Mouse (Mus musculus) macrophage (primary cell): Measurements from ENCODE around the gene Gpx2. TPM values are rescaled to one million over a fixed set of nuclear protein-coding genes. Genes with fewer than 3 reads are reported as not detected.

Experiments used
- H3K27ac ChIP-seq: fragments of 350-480 bp; formaldehyde crosslinking; 2 replicates; pipeline ENCODE4 v1.9.0; 2021
- H3K36me3 ChIP-seq: fragments of 350-480 bp; formaldehyde crosslinking; 2 replicates; pipeline ENCODE4 v1.9.0; 2021; ENCODE audit errors: inconsistent target
- H3K4me3 ChIP-seq: fragments of 350-480 bp; formaldehyde crosslinking; 2 replicates; pipeline ENCODE4 v1.9.0; 2021; ENCODE audit errors: inconsistent target
- H3K79me2 ChIP-seq: fragments of 350-480 bp; formaldehyde crosslinking; 2 replicates; pipeline ENCODE4 v1.9.0; 2021; ENCODE audit errors: inconsistent target
- WGBS: methylation state at CpG from one replicate; pipeline ENCODE4 v1.1.7; 2026; ENCODE audit warnings: inconsistent platforms; ENCODE audit not compliant: missing documents; 5-methylcytosine and 5-hydroxymethylcytosine counted together
- polyA plus RNA-seq: library from polyadenylated mRNA; stranded (reverse); fragments of 250-400 nt; gene quantifications from 3 replicates; pipeline ENCODE4 v1.2.4, GENCODE M21; 2018; ENCODE audit warnings: inconsistent platforms

Gpx2 gene
- polyA plus RNA-seq, 1 experiment from 2014 or later: not detected

DNA sequence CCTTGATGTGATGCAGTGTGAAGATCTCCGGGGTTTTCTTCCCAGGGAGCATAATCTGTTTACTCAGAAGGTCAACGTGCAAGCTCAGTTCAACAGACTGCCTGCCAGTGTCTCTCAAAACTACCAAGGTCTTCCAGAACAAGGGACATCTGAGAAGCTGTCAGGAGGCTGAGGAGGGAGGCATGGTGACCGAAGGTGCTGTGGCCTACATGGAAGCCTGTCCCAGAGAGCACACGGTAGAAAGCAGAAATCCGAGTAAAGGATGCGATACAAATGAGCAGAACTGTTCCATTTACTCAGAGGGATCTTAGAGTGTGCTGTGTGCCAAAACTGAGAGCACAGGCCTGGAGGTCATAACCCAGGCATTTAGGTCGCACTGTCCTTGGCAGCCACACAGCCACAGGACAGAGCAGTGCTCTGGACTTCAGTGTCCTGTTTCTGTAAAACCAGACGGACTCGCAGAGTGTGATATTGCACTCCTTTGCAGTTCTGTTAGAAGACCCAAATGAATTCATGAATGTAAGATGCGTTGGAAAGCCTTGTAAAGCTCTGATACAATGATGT lies 11.2 kb downstream of the Gpx2 start:
- WGBS: 92% methylated on average over 10 of the region's 10 CpGs
- Histone ChIP-seq H3K79me2 (no peaks in the 10 kb centered on the region), H3K36me3 (no peaks in the 10 kb centered on the region), H3K4me3 (no peak overlapping the region), H3K27ac (no peak overlapping the region)

DNA sequence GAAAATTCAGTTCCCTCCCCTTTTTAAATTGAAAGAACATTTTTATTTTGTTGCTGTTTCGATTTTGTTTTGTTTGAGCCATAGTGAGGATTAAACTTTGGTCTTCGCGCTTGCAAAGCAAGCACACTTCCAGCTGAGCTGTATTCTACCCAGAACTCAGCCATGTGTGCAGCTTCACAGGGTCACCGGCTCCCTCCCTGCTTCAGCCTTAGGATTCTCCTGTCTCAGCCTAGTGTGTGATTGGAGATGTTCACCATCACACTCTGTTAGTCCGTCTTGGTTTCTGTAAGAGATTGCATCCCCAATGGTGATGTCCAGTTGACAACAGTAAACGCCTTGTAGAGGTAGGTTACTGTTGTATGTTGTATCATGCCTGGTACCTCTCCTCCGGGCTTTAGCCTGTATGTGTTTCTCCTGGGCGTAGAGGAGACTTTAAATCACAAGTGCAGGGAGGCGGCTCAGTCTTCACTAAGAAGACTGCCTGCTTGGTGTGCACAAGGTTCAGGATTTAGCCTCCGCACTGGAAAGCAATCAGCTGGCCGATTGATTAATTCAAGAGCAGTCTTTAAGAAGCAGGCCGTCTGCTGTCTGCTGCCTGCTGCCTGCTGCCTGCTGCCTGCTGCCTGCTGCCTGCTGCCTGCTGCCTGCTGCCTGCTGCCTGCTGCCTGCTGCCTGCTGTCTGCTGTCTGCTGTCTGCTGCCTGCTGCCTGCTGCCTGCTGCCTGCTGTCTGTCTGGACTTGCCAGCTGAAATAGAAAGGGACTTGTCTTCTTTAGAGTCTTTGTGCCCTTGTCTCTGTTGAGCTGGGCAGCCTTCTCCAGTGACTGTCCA lies 14.5 kb downstream of the Gpx2 start:
- Histone ChIP-seq H3K36me3 (no peaks in the 10 kb centered on the region), H3K4me3 (no peak overlapping the region), H3K27ac (no peak overlapping the region), H3K79me2 (no peaks in the 10 kb centered on the region)
- whole genome bisulfite sequencing: 95% methylated on average over 12 of the region's 12 CpGs

DNA sequence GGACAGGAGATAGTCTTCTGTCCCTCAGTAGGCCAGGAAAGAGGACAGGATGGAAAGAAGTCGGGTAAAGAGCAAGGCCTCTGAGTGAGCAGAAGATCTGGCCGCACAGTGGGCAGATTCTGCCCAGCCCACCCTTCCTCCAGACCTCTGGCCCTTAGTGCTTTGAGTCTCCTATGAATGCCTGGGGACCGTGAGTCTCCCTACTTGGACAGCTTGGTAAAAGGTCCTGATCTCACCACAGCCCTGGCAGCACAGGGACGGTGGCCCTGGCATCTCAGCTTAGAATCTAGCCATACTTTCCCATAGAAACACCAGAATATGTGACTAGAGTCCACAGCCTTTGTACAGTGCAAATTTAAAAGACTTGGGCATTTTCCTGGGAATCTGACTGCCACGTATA lies 15.4 kb downstream of the Gpx2 start:
- H3K36me3 ChIP-seq: no peaks in the 10 kb centered on the region
- H3K27ac ChIP-seq: no peak overlapping the region
- 90% methylated on average over 5 of the region's 5 CpGs for WGBS
- H3K4me3 ChIP-seq: no peak overlapping the region
- H3K79me2 ChIP-seq: no peaks in the 10 kb centered on the region

DNA sequence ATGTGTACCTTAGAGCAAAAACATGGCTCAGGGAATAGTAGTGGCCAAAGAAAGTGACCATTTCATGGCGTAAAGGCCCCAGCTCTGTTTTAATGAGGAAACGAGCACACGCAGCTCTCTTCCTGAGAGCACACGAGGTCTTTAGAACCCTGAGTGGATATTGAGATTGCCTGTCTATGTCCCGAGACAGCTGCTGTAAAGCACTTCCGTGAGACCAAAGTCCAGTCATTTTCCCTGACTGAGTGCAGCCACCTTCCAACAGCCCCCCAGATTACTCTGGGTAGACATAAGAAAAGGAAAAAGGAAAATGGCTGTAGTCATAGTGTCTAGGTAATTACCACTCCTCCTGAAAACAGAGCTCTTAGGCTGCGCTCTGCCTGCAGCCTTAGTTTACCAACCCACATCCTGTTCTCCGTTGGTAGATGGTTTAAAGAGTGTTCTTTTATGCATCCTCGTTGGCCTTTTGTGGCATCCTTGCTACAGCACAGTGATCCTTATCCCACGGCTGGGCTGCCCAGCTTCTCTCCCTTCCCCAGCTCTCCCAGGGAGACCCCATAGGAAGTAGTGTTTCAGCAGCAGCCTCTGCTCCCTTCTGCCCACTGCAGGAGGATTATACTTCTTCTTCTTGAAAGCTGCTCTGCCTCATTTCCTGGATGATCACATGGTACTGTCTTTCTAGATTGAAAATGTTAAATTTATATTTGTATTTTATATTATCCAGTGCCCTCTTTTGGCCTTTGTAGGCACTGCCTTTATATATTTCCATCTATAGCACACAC lies 16.9 kb downstream of the Gpx2 start:
- no peak overlapping the region for H3K4me3 ChIP-seq
- 87% methylated on average over 10 of the region's 10 CpGs for WGBS
- H3K36me3 ChIP-seq: no peaks in the 10 kb centered on the region
- H3K79me2 ChIP-seq: no peaks in the 10 kb centered on the region
- H3K27ac ChIP-seq: no peak overlapping the region

DNA sequence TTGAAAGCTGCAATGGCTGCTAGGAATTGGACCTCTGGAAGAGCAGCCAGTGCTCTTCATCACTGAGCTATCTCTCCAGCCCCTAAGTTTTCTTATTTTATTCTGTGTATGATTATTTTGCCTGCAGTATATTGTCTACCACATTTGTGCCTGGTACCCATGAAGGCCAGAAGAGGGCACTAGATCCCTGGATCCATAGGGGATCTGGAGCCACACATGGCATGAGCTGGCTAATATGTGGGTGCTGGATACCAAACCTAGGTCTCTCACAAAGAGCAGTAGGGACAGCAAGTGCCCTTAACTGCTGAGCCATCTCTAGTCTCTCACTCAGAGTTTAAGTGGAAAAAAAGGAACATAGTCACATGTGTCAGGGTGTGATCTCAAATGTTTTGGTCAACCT lies 17.5 kb downstream of the Gpx2 start:
- Histone ChIP-seq H3K4me3 (no peak overlapping the region), H3K36me3 (no peaks in the 10 kb centered on the region), H3K27ac (no peak overlapping the region), H3K79me2 (no peaks in the 10 kb centered on the region)

DNA sequence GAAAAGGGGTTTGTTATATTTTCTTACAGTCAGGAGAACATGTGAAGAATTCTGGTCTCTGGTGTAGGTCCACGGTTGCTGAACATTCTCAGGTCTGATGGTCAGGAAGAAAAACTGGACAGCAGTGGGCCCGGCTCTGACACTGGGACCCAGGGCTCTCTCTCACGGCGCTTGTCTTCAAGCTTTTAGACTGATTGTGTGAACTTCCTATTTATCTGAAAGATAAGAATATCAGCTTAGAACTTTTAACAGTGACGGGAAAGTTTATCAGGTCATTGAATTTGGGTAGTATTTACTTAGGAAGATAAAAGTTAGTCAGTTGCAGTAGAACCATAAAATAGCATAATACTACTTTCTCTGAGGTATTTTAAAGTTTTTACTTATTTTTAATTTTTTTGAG lies 18.5 kb downstream of the Gpx2 start:
- Histone ChIP-seq H3K79me2 (no peaks in the 10 kb centered on the region), H3K36me3 (no peaks in the 10 kb centered on the region), H3K4me3 (no peak overlapping the region), H3K27ac (no peak overlapping the region)
- 92% methylated on average over 5 of the region's 5 CpGs for WGBS

DNA sequence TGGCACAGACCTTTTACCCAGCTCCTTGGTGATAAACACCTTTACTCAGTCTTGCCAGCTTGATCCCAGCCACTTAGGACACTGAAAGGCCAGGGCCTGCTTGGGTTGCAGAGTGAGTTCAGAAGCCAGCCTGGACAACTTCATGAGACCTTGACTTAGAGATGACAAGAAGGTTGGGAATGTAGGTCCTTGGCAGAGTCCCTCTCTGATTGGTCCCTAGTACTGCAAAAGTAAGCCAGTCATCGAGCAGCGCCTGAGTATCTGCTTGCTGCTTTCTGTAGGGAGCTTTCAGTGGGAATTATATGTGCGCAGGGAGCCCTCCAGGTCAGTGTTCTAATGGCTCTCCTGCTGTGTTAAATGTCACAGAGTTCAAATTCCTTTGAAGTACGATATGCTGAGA lies 20.2 kb downstream of the Gpx2 start:
- Histone ChIP-seq H3K4me3 (no peak overlapping the region), H3K27ac (no peak overlapping the region), H3K79me2 (no peaks in the 10 kb centered on the region), H3K36me3 (no peaks in the 10 kb centered on the region)
- WGBS: 96% methylated on average over 4 of the region's 4 CpGs

DNA sequence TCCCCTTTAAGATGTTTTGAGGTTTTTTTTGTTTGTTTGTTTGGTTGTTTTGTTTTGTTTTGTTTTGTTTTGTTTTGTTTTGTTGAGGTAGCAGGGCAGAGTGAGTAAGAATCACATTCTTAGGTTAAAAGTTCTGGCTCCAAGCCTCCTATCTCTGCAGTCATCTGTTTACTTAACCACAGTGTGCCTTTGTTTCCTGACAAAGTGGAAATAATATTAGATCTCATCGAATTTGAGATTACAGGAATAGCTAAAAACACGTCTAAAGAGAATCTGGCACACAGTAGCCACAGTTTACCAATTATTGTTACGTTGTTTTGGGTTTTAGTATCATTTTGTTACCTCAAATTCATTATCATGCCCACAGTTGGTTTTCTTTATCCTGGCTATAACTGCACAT lies 20.7 kb downstream of the Gpx2 start:
- 66% methylated on average over 3 of the region's 3 CpGs for WGBS
- Histone ChIP-seq H3K36me3 (no peaks in the 10 kb centered on the region), H3K4me3 (no peak overlapping the region), H3K79me2 (no peaks in the 10 kb centered on the region), H3K27ac (no peak overlapping the region)

DNA sequence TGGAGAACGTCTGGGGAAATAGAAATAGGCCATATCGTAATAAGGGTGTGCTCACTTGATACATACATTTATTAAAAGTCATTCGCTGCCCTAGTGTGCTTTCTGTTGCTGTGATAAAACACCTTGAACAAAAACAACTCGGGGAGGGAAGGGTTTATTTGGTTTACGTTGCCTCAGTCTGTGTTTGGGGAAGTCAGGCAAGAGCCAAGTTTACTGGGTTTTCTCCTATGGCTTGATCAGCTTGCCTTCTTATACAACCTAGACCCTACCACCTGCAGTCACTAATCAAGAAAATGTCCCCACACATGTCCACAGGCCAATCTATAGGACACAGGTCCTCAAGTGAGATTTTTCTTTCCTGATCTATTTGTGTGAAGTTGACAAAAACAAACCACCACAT lies 23.8 kb downstream of the Gpx2 start:
- Histone ChIP-seq H3K36me3 (no peaks in the 10 kb centered on the region), H3K4me3 (no peak overlapping the region)
- 88% methylated on average over 5 of the region's 5 CpGs for WGBS

DNA sequence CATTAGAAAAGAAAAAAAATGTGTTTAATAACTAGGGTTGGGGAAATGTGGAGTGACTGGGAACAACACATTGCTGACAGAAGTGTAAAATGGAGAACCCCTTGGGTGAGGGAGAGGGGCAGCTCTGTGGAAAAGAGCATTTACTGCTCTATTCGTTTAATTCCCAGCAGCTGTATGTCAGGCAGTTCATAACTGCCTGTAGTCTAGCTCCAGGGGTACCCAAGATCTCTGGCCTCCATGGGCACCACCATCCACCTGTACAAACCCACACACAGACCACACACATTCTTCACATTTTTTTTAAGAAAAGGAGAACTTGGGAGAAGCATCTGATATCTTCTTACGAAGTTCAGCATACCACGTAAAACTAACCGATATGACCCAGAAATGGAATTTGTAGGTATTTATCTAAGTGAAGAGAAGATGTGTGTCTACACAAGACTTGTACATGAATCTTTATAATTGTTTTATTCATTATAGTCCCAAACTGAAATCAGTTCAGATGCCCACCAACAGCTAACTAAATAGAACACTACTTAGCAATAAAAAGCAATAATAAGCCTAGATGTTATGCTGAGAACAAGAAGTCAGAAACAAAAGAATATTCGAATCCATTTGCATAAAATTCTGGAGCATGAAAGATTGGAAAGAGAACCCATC lies 24.4 kb downstream of the Gpx2 start:
- peaks cover 9% of the 10 kb centered on the region; the same call in 1 of the 2 replicates for H3K79me2 ChIP-seq
- H3K36me3 ChIP-seq: no peaks in the 10 kb centered on the region
- H3K4me3 ChIP-seq: no peak overlapping the region
- 94% methylated on average over 5 of the region's 5 CpGs for WGBS
- H3K27ac ChIP-seq: no peak overlapping the region

More for the DNA sequence above, 23.8 kb downstream of the Gpx2 start:
- Histone ChIP-seq H3K27ac (no peak overlapping the region), H3K79me2 (peaks cover 3% of the 10 kb centered on the region; the same call in 1 of the 2 replicates)

DNA sequence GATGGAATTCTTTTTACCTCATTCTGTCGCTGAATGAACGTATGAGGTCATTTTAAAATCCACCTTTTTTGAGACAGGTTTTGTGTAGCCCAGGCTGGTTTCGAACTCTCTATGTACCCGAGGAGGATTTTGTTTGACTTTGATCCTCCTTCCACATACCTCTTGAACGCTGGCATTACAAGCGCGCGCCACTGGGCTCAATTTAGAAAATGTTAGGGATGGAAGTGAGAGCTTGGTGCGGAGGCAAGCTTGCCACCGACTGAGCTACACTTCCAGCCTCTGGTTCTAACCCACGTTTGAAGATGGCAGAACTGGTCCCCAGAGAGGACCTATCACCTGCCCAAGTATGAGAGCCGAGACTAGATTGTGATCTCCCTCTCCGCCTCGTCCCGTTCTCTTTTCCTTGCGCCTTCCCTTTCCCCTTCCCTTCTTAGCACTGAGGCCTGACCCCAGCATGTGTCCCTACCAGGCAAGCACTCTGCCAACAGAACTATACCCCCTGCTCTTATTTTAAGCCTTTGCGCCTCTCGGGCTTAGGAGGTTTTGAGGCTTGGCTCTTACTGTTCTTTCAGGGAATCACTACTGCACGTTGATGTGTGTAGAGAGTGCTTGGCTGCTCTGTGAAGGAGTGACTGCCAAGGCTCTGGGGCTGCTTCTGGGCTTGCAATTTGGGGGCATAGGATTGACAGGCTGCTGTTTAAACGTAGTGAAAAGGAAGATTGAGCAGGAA lies 29.3 kb downstream of the Gpx2 start:
- Histone ChIP-seq H3K27ac (peak overlapping the region; percentile 81), H3K79me2 (peaks cover 11% of the 10 kb centered on the region; the same call in 1 of the 2 replicates), H3K4me3 (peak overlapping the region; percentile 82), H3K36me3 (no peaks in the 10 kb centered on the region)
- WGBS: 52% methylated on average over 20 of the region's 20 CpGs

DNA sequence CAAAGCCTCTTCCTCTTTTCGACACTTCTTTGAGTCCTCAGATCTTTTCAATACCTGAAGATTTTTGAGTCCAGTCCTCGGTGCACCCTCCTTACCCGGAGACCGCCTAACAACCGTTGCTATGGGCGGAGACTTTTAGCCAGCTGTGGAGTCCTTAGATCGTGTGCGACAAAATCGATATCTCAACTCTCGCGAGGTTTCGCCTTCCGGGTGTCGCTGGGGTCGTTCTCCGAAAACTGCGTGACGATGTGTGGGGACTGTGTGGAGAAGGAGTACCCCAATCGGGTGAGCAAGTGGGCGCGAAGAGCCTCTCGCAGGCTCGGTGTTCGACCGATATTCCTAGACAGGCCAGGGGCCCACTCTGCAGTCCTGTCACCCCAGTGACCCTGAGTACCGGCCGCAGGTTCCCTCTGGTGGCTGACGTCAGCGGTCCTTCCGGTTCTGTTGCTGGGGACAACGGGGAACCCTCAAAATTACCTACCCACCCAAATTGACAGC lies 30.0 kb downstream of the Gpx2 start, which contains the start of the genes Churc1 and Fntb:
Churc1 (plus strand) TSS at position 185 of the 498 bp plus-strand sequence.
Fntb (plus strand) TSS at position 236 of the 498 bp plus-strand sequence.
- under 1% methylated on average over 31 of the region's 31 CpGs for WGBS
- Histone ChIP-seq H3K27ac (peak within 1 kb of the TSS; percentile 81), H3K79me2 (peaks cover 11% of the 10 kb centered on the region; the same call in 1 of the 2 replicates), H3K36me3 (no peaks in the 10 kb centered on the region), H3K4me3 (peak within 1 kb of the TSS; percentile 82)

DNA sequence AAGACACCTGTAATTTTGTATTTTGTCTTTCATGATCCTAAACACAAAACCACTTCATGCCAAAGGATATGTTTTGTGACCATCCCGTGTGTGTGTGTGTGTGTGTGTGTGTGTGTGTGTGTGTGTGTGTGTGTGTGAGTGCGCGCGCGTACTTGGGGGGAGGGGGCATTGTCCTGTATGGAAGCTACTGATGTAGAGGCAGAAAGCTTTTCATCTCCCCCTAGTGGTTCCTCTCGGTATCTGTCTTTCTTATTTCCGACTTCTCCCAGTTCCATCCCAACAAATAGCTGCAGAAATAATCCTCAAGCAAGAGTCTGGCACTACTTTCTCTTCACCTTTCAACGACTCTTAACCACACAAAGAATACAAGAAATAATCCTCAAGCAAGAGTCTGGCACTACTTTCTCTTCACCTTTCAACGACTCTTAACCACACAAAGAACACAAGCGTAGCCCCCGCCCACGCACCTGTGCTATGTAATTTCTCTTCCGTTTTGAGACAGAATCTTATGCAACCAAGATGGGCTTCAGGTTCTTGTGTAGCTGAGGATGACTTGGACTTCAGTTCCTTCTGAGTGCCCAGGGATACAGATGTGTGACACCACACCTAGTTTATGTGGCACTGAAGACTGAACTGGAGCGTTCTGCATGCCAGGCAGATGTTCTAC lies 42.6 kb downstream of the Gpx2 start:
- Histone ChIP-seq H3K36me3 (no peaks in the 10 kb centered on the region), H3K27ac (no peak overlapping the region), H3K79me2 (no peaks in the 10 kb centered on the region), H3K4me3 (no peak overlapping the region)
- WGBS: 44% methylated on average over 10 of the region's 14 CpGs
